40 mouse cellular contexts compared by ENCODE assay signal in genomic region chr4:128285009-128285408, GRCm38 (mm10). TPM values are rescaled to one million over a fixed set of nuclear protein-coding genes. Genes with fewer than 3 reads are reported as not detected.
"Had no signal": no experiment of that assay in that cellular context is flagged by ENCODE, and none has a peak within 500 bp of the region (broad histone marks: within the 10 kb centered on the region; RNA-seq: fewer than 3 reads in every experiment).

No protein-coding gene starts in this region.

- H3K27ac ChIP-seq: heart, adult 2 months; heart, embryonic 10.5 days; hindbrain, embryonic 10.5 days; hindbrain, embryonic 12.5 days; hindbrain, embryonic 15.5 days; hindbrain, postnatal 0 days; kidney, embryonic 15.5 days; kidney, postnatal 0 days; limb, embryonic 13.5 days; limb, embryonic 15.5 days had no signal

- H3K4me3 ChIP-seq: heart, adult 2 months; heart, embryonic 10.5 days; heart, embryonic 12.5 days; hindbrain, embryonic 10.5 days; hindbrain, embryonic 12.5 days; hindbrain, embryonic 15.5 days; kidney, embryonic 15.5 days; limb, embryonic 13.5 days; limb, embryonic 15.5 days had no signal

- H3K9me3 ChIP-seq: heart, embryonic 10.5 days; hindbrain, embryonic 10.5 days; hindbrain, embryonic 12.5 days; hindbrain, embryonic 15.5 days; kidney, embryonic 15.5 days; limb, embryonic 13.5 days; limb, embryonic 15.5 days had no signal

- DNase-seq: gastrocnemius, postnatal 14 days; gastrocnemius, postnatal 36 days; heart, adult 11 months; heart, adult 2 months; heart, postnatal 10 days; heart, postnatal 4 days; kidney, adult 11 months; kidney, adult 2 months; kidney, adult 9 months; kidney, postnatal 14 days; kidney, postnatal 36 days; layer of hippocampus, adult 9-11 months; layer of hippocampus, postnatal 36 days; left cerebral cortex, postnatal 4 days had no signal

- H3K9ac ChIP-seq: heart, embryonic 12.5 days; hindbrain, embryonic 12.5 days; hindbrain, embryonic 15.5 days; kidney, embryonic 15.5 days; limb, embryonic 13.5 days; limb, embryonic 15.5 days had no signal

- H3K4me1 ChIP-seq: heart, embryonic 10.5 days; heart, embryonic 12.5 days; hindbrain, embryonic 10.5 days; hindbrain, embryonic 12.5 days; kidney, embryonic 15.5 days; limb, embryonic 13.5 days; limb, embryonic 15.5 days had no signal

- H3K36me3 ChIP-seq: heart, embryonic 10.5 days; heart, embryonic 12.5 days; hindbrain, embryonic 10.5 days; hindbrain, embryonic 12.5 days; hindbrain, embryonic 15.5 days; kidney, embryonic 15.5 days; limb, embryonic 13.5 days; limb, embryonic 15.5 days had no signal

- ATAC-seq: hindbrain, postnatal 0 days; intestine, embryonic 16.5 days had no signal

- H3K4me2 ChIP-seq: heart, embryonic 12.5 days; hindbrain, embryonic 12.5 days; hindbrain, embryonic 15.5 days; kidney, embryonic 15.5 days; limb, embryonic 13.5 days; limb, embryonic 15.5 days had no signal

- H3K27me3 ChIP-seq: heart, embryonic 12.5 days; hindbrain, embryonic 12.5 days; hindbrain, embryonic 15.5 days; kidney, embryonic 15.5 days; limb, embryonic 13.5 days; limb, embryonic 15.5 days had no signal

RNA-seq across cellular contexts. Expression of gene Hmgb4, which starts 24.3 kb away (rescaled TPM):
- total RNA-seq: gastrocnemius, adult 18-20 months; gastrocnemius, adult 8-10 months; gastrocnemius, postnatal 14 days; gastrocnemius, postnatal 36 days; heart, adult 2 months; heart, postnatal 10 days; heart, postnatal 25 days; heart, postnatal 4 days; hindbrain, postnatal 0 days; layer of hippocampus, adult 18-20 months; layer of hippocampus, adult 8-10 months; left cerebral cortex, adult 18-20 months; left cerebral cortex, adult 8-10 months; left cerebral cortex, postnatal 25 days; left cerebral cortex, postnatal 4 days; liver, adult 2 months had no signal
- polyA plus RNA-seq: frontal cortex, adult 2 months; heart, embryonic 10.5 days; heart, embryonic 12.5 days; heart, embryonic 14.5 days; heart, embryonic 16.5 days; hindbrain, embryonic 10.5 days; hindbrain, embryonic 12.5 days; hindbrain, embryonic 15.5 days; hindbrain, postnatal 0 days; intestine, embryonic 14.5 days; intestine, embryonic 16.5 days; kidney, adult 2 months; kidney, embryonic 15.5 days; kidney, postnatal 0 days; large intestine, adult 2 months; limb, embryonic 11.5 days; limb, embryonic 13.5 days; limb, embryonic 15.5 days; liver, adult 2 months had no signal
